Mouse (Mus musculus): ENCODE measurements around the gene Lix1. TPM values are rescaled to one million over a fixed set of nuclear protein-coding genes. Genes with fewer than 3 reads are reported as not detected.

The Lix1 gene
- polyA plus RNA-seq, 1 experiment from 2014 or later: 32.7 TPM

DNA sequence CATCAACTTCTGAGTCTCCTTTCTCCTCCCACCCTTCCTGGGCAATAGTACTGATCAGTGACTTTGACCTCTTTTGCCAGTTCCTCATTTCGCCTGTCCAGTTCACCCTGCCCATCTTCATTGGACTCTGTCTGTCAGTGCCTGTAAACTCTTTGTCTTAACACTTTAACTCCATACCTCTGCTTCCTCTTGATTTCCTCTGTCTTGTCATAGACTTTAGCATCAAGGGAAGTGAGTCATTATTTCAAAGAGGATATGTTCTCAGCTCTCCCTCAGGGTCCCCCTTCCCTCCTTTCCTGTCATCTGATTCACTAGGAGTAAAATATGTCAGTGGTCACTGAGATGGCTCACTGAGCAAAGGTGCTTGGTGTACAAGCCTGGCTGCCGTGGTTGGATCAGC is 3.8 kb upstream of the Lix1 start:
- H3K4me2 ChIP-seq: no peak overlapping the region
- no peak overlapping the region for H3K4me3 ChIP-seq
- H3K9me3 ChIP-seq: no peaks in the 10 kb centered on the region
- no peak for ATAC-seq (ENCODE audit: low read depth)
- no peak overlapping the region for H3K9ac ChIP-seq
- peaks cover 9% of the 10 kb centered on the region; the same call in 1 of the 2 replicates for H3K36me3 ChIP-seq
- H3K27ac ChIP-seq (replicated peaks): no peak overlapping the region
- H3K27me3 ChIP-seq: no peaks in the 10 kb centered on the region
- H3K4me1 ChIP-seq (replicated peaks): peaks cover 6% of the 10 kb centered on the region; the same call in 1 of the 2 replicates
- 79% methylated on average over 2 of the region's 2 CpGs for WGBS

DNA sequence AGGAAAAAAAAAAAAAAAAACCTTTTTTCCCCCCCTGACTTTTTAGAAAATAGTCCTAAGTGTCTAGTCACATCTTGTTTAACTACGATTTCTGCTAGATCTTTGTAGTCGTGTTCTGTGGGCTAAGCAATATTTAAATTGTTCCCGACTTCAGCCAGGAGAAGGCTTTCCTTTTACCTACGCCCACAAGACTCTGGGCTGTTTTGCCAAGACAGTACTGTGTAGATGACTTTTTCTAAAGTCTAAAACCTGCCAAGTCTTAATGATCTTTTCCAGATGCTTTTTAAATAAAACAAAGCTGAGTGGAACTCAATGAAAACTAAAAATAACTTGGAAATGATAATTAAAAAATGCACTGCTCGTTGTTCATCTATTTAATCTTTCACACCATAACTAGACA is 566 bp downstream of the Lix1 start:
- Histone ChIP-seq H3K36me3 (no peaks in the 10 kb centered on the region), H3K4me1 (replicated peaks) (peaks cover 12% of the 10 kb centered on the region), H3K27me3 (no peaks in the 10 kb centered on the region), H3K9me3 (no peaks in the 10 kb centered on the region), H3K9ac (peak overlapping the region; percentile 41; the same call in 1 of the 2 replicates), H3K4me2 (peak overlapping the region; percentile 49), H3K4me3 (peak overlapping the region; percentile 24), H3K27ac (replicated peaks) (peak overlapping the region; percentile 74; the same call in 1 of the 2 replicates)
- no peak for ATAC-seq (ENCODE audit: low read depth)
- 40% methylated on average over 5 of the region's 5 CpGs for WGBS

DNA sequence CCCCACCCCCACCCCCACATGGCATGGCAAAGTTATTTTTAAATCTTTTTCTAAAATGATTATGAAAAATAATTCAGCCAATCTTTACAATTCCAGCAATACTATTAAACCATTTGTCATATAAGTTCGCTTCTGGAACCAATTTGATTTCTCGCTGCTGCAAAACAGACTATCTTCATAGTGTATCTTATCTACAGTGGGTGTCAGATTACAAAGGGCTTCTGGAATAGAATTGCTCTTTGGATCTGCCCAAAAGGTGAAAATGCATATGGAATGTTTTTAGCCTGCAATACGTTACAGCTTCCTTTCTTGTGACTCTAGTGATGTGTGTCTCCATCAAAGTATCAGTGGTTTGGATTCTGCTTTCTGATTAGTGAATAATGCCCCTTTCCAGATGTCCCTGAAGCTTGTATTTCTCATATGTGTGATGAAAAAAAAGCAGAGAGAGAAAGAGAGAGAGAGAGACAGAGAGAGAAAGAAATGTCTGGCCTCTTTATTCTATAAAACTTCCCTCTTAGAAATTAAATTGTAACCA is 1.2 kb downstream of the Lix1 start:
- H3K9ac ChIP-seq: no peak overlapping the region
- H3K27ac ChIP-seq (replicated peaks): no peak overlapping the region
- H3K36me3 ChIP-seq: no peaks in the 10 kb centered on the region
- no peaks in the 10 kb centered on the region for H3K27me3 ChIP-seq
- peak overlapping the region; percentile 6; the same call in 1 of the 2 replicates for H3K4me3 ChIP-seq
- no peaks in the 10 kb centered on the region for H3K9me3 ChIP-seq
- peak overlapping the region; percentile 18 for H3K4me2 ChIP-seq
- 36% methylated on average over 3 of the region's 3 CpGs for whole genome bisulfite sequencing
- ATAC-seq (ENCODE audit: low read depth): no peak
- H3K4me1 ChIP-seq (replicated peaks): peaks cover 13% of the 10 kb centered on the region

DNA sequence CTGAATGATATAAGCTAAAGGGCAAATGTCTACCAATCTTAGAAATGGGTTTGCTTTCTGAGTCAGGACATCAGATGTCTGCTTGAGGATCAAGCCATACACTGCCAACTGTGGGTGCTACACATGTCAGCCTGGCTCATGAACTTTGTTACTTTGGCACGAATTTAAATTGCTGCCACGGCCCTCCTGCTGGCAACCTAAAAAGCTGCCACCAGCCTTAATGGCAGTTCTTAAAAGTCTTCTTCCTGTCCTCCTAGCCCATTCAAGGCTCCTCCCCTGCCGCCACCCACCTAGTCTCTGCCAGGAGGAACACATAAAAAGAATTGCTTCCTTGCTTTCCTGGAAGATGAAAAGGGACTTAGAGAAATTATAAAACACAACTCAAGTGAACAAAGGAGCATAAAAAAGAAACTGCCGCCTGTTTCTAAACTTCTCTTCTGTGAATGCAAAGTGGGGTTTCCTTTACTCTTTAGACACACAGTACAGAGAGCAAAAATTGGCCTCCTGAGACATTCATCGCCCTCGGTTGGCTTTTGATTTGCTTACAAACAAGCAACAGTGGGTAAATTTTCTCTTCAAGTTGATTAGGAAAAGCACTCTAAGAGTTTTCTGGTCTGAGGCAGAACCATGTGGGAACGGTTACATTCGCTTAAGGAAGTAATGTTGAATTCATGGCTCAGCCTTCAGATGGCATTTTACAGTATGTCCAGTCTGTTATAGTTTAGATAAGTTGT is 2.5 kb downstream of the Lix1 start:
- 23% methylated on average over 8 of the region's 8 CpGs for WGBS
- peak overlapping the region; percentile 16 for H3K4me3 ChIP-seq
- no peak for ATAC-seq (ENCODE audit: low read depth)

DNA sequence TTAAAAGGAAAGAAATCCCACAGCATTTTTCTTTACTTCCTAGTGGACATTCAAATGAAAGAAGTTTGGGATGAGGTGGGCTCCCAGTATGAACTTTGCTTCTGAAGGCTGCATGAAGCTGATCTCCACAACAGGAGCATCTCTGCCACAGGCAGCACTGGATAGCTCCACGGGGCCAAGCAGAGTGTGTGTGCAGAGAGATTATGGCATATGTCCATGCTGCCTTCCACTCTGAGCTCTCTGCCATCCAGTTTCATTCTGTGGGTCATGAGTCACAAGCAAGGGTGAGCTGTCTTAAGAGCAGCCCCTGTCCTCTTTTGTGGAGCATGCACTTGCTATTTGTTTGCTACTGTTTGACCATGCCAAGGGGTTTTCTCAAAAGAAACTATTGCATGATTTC is 3.1 kb downstream of the Lix1 start:
- H3K9ac ChIP-seq: no peak overlapping the region
- H3K9me3 ChIP-seq: no peaks in the 10 kb centered on the region
- H3K27me3 ChIP-seq: no peaks in the 10 kb centered on the region
- no peak for ATAC-seq (ENCODE audit: low read depth)
- 49% methylated on average over 1 of the region's 1 CpGs for WGBS
- no peak overlapping the region for H3K27ac ChIP-seq (replicated peaks)
- H3K4me2 ChIP-seq: no peak overlapping the region
- peaks cover 24% of the 10 kb centered on the region for H3K4me1 ChIP-seq (replicated peaks)
- no peak overlapping the region for H3K4me3 ChIP-seq
- no peaks in the 10 kb centered on the region for H3K36me3 ChIP-seq

More for the DNA sequence above, 2.5 kb downstream of the Lix1 start:
- Histone ChIP-seq H3K27me3 (no peaks in the 10 kb centered on the region), H3K4me2 (peak overlapping the region; percentile 21), H3K9ac (no peak overlapping the region), H3K9me3 (no peaks in the 10 kb centered on the region), H3K4me1 (replicated peaks) (peaks cover 24% of the 10 kb centered on the region), H3K36me3 (no peaks in the 10 kb centered on the region), H3K27ac (replicated peaks) (no peak overlapping the region)

DNA sequence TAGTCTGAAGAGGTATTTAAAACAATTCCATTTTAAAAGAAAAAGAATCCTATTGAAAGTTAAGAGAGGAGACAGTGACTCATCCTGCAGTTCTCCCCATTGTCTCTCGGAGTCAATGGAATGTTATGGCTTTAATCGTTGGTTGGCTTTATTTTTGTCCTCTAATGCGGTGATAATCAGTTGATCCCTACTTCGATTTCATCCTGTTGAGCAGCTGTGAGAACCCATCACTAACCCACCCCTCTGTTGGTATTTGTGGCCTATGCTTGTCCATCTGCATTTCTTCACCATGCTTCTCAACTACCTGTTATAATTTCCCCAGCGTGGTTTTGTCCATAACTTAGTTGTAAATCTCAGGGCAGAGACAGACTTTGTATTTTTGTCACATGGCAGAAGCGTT is 5.7 kb downstream of the Lix1 start:
- Histone ChIP-seq H3K36me3 (no peaks in the 10 kb centered on the region), H3K9ac (no peak overlapping the region), H3K9me3 (no peaks in the 10 kb centered on the region), H3K27me3 (no peaks in the 10 kb centered on the region), H3K27ac (replicated peaks) (no peak overlapping the region), H3K4me1 (replicated peaks) (peaks cover 18% of the 10 kb centered on the region), H3K4me2 (no peak overlapping the region), H3K4me3 (no peak overlapping the region)
- WGBS: 31% methylated on average over 6 of the region's 6 CpGs
- no peak for ATAC-seq (ENCODE audit: low read depth)

DNA sequence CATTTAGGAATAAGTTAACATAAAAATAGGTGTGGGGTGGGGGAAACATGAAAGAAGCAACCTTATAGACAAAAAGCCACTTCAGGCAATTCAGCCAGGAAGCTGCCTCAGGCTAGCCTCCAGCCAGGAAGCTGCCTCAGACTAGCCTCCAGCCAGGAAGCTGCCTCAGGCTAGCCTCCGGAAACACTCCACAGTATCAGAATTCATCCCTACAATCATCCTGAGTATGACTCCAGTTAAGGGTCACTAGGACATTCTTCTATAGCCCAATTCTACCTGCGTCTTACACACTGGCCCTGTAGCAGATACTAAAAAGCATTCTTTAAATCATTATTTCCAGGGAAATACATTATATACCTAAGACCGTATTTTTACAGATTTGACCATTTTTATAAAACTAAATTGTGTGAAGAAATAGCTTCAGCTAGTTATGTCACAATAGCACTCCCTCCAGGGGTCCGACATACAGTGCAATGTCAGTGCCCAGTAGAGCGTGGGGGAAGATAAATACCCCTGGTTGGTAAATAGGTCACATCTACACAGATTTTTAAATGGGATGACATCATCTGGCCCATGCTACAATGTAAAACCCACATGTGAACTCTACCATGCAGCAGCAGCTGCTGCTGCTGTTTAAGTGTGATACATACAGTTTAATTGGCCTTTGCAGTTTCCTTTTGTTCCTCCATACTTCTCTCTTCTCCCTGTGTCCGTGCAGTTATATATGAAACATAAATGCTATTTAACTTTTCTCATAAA is 6.4 kb downstream of the Lix1 start:
- Histone ChIP-seq H3K4me1 (replicated peaks) (peaks cover 18% of the 10 kb centered on the region), H3K27me3 (no peaks in the 10 kb centered on the region), H3K9ac (no peak overlapping the region), H3K9me3 (no peaks in the 10 kb centered on the region), H3K27ac (replicated peaks) (no peak overlapping the region), H3K4me3 (no peak overlapping the region), H3K4me2 (no peak overlapping the region), H3K36me3 (no peaks in the 10 kb centered on the region)
- peak; percentile 43; the same call in 1 of the 2 replicates for ATAC-seq (ENCODE audit: low read depth)
- whole genome bisulfite sequencing: 40% methylated on average over 6 of the region's 6 CpGs

DNA sequence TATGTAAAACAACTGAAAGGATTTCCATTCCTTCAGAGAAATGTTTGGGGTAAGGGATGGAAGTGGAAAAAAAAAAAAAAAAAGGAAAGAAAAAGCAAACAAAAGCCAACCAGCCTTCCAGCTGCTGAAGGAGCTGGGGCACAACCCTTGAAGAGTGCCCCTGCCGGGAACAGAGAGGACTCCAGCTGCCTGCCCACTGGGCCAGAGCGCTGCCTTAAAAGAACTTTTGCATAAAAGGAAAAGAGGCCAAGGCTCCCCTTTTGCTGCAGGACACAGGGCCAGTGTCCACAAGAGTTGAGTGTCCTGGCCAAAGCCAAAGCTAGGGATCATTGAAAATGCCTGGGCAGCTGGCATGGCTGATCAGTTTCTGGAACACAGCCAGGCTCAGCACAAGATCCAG is 7.1 kb downstream of the Lix1 start:
- H3K9ac ChIP-seq: no peak overlapping the region
- no peak overlapping the region for H3K27ac ChIP-seq (replicated peaks)
- no peaks in the 10 kb centered on the region for H3K27me3 ChIP-seq
- no peaks in the 10 kb centered on the region for H3K36me3 ChIP-seq
- peaks cover 17% of the 10 kb centered on the region for H3K4me1 ChIP-seq (replicated peaks)
- no peak overlapping the region for H3K4me3 ChIP-seq
- 0 out of 2 replicates have a peak, but pooled peaks have one; percentile 43 for ATAC-seq (ENCODE audit: low read depth)
- 0% methylated on average over 2 of the region's 2 CpGs for WGBS
- no peaks in the 10 kb centered on the region for H3K9me3 ChIP-seq
- no peak overlapping the region for H3K4me2 ChIP-seq

DNA sequence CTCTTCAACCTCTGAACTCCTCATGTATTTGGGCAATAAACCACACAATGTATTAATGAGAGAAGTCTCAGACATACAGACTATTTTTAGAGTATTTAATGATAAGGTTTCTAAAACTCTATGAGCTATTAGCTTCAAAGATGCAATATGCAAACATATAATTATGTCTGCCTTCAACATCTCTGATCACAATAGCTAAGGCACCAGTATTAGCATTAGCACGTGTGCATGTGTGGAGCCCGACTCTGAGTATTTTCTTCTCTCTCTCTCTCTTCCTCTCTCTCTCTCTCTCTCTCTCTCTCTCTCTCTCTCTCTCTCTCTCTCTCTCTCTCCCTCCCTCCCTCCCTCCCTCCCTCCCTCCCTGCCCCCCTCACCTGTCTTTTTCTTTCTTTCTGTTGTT is 9.0 kb downstream of the Lix1 start:
- Histone ChIP-seq H3K4me3 (no peak overlapping the region), H3K27ac (replicated peaks) (no peak overlapping the region), H3K36me3 (no peaks in the 10 kb centered on the region), H3K9ac (no peak overlapping the region), H3K27me3 (no peaks in the 10 kb centered on the region), H3K9me3 (no peaks in the 10 kb centered on the region), H3K4me1 (replicated peaks) (peaks cover 12% of the 10 kb centered on the region), H3K4me2 (no peak overlapping the region)
- 84% methylated on average over 2 of the region's 2 CpGs for WGBS
- no peak for ATAC-seq (ENCODE audit: low read depth)

DNA sequence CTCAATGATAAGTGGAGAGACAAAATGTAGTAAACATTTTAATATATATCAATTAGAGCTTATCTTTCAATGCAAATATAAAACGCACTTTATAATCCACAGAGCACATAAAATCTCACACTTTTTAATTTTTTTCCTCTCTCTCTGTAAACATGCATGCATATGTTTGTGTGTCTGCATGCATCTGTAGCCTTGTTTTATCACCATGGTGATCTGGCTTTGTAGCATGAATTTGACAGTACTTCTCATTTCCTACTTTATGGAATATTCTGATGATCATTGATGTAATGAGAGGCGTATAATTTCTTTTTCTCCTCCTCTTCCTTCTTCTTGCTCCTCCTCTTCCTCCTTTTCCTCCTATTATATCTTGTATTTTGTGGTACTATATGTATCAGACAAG is 9.7 kb downstream of the Lix1 start:
- WGBS: 95% methylated on average over 2 of the region's 2 CpGs
- Histone ChIP-seq H3K4me2 (no peak overlapping the region), H3K36me3 (no peaks in the 10 kb centered on the region), H3K9me3 (no peaks in the 10 kb centered on the region), H3K9ac (no peak overlapping the region), H3K27ac (replicated peaks) (no peak overlapping the region), H3K4me1 (replicated peaks) (peaks cover 12% of the 10 kb centered on the region), H3K4me3 (no peak overlapping the region), H3K27me3 (no peaks in the 10 kb centered on the region)
- no peak for ATAC-seq (ENCODE audit: low read depth)

DNA sequence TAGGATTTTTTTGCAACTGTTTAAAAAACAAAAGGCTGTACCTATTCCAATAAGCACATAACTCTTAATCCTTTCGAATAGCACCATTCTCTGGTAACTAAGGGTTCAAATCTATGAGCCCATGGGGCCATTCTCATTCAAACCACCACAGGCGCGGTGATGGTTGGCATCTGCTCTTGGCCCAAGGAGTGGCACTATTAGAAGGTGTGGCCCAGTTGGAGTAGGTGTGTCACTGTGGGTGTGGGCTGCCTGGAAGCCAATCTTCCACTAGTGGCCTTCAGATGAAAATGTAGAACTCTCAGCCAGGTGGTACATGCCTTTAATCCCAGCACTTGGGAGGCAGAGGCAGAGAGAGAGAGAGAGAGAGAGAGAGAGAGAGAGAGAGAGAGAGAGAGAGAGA is 11.7 kb downstream of the Lix1 start:
- Histone ChIP-seq H3K4me2 (no peak overlapping the region), H3K4me3 (no peak overlapping the region), H3K27ac (replicated peaks) (no peak overlapping the region), H3K27me3 (no peaks in the 10 kb centered on the region), H3K36me3 (no peaks in the 10 kb centered on the region), H3K4me1 (replicated peaks) (peaks cover 6% of the 10 kb centered on the region), H3K9me3 (no peaks in the 10 kb centered on the region), H3K9ac (no peak overlapping the region)
- 90% methylated on average over 3 of the region's 3 CpGs for WGBS
- no peak for ATAC-seq (ENCODE audit: low read depth)

DNA sequence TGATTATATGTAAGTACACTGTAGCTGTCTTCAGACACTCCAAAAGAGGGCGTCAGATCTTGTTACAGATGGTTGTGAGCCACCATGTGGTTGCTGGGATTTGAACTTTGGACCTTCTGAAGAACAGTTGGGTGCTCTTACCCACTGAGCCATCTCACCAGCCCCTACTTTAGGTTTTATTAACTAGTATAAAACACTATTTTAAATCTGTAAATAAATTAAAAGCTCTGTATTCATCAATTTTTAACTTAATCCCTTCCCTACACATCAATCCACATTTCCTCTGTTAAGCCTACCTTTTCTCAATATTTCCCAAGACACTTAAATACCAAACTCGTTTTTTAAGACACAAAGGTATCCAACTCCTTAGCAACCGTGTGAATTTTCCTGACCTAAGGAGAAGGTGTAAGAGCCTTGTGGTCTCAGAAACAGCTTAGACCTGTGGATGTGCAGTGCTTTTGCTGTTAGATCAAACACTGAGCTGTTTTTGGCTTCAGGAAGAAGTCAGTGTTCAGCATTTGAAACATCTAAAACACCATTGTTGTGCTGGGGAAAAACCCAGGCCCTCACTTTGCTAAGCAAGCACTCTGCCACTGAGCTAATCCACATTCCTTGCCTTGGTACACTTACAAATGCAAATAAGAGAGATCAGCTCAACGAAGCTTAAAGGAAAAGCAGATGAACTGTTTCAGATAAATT is 22.3 kb downstream of the Lix1 start:
- no peaks in the 10 kb centered on the region for H3K4me1 ChIP-seq (replicated peaks)
- H3K27ac ChIP-seq (replicated peaks): no peak overlapping the region
- no peak overlapping the region for H3K4me2 ChIP-seq
- no peak overlapping the region for H3K4me3 ChIP-seq
- no peaks in the 10 kb centered on the region for H3K9me3 ChIP-seq
- no peaks in the 10 kb centered on the region for H3K36me3 ChIP-seq
- 39% methylated on average over 4 of the region's 4 CpGs for WGBS
- H3K27me3 ChIP-seq: no peaks in the 10 kb centered on the region
- H3K9ac ChIP-seq: no peak overlapping the region
- ATAC-seq (ENCODE audit: low read depth): no peak
